In the genomic region with DNA sequence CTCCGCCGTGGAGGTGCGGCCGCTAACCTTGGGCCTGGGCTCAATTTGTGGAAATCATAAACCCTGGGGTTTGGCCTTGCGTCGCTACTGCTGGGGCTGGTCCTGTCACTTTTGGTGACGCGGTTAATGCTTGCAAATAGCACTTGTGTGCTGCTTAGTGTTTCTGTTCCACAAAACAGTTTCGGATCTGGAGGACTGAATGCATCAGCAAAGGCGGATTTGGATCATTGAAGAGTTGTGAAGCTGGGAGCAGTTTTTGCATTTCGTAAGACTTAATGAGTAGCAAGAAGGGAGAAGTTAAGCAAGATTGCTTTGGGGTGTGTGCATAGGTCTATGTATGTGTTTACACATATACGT, we compare ENCODE assay signal across 8 mouse cellular contexts. TPM values are rescaled to one million over a fixed set of nuclear protein-coding genes. Genes with fewer than 3 reads are reported as not detected.
DNase-seq lines count a peak whose midpoint lies in the region; ATAC-seq and TF ChIP-seq lines count a peak whose summit lies in the region.

No protein-coding gene starts in this region.

- peak overlapping the region; percentile 80 for H3K4me3 ChIP-seq in kidney, adult 2 months (ENCODE audit: insufficient read depth, low read depth, low read length)
- H3K4me3 ChIP-seq in E14TG2a.4 (replicated peaks; ENCODE audit: low read length) (peak overlapping the region; percentile 96), macrophage (ENCODE audit: inconsistent target) (peak overlapping the region; percentile 34)
- peak overlapping the region; percentile 98 for H3K4me3 ChIP-seq in hindbrain, postnatal 0 days (ENCODE audit: low read length)

- ATAC-seq in hindbrain, postnatal 0 days: no peak
- ATAC-seq in activated CD4-positive, CD25-positive, alpha-beta regulatory T cell, adult 4 months: no peak

- H3K27ac ChIP-seq in kidney, adult 2 months (ENCODE audit: insufficient read depth, low read depth, low read length): peak overlapping the region; percentile 74; the same call in 1 of the 2 replicates
- H3K27ac ChIP-seq in hindbrain, postnatal 0 days: peak overlapping the region; percentile 99
- peak overlapping the region; percentile 46 for H3K27ac ChIP-seq in macrophage

- H3K9me3 ChIP-seq in E14TG2a.4 (ENCODE audit: low read length): no peaks in the 10 kb centered on the region
- H3K9me3 ChIP-seq in hindbrain, postnatal 0 days (ENCODE audit: low read length): no peaks in the 10 kb centered on the region

- H3K4me2 ChIP-seq in hindbrain, postnatal 0 days (ENCODE audit: low read depth, low read length): peak overlapping the region; percentile 70

- no peak for DNase-seq in kidney, adult 2 months
- DNase-seq in kidney, postnatal 4 days: no peak
- peak; percentile 87 for DNase-seq in fat pad, adult 2 months (ENCODE audit: extremely low read depth, low read depth, low spot score)
- peak; percentile 58 for DNase-seq in hindbrain, postnatal 0 days (ENCODE audit: low spot score)
- peak; percentile 43 for DNase-seq in telencephalon, adult 2 months (ENCODE audit: low read depth, low spot score)

- peak overlapping the region; percentile 99 for H3K9ac ChIP-seq in hindbrain, postnatal 0 days (replicated peaks; ENCODE audit: low read length)

- WGBS in kidney, adult 2 months: 3% methylated on average over 12 of the region's 12 CpGs
- WGBS in hindbrain, postnatal 0 days: 3% methylated on average over 12 of the region's 12 CpGs
- WGBS in macrophage (ENCODE audit: missing documents): 0% methylated on average over 8 of the region's 12 CpGs

- H3K4me1 ChIP-seq in kidney, adult 2 months (ENCODE audit: control insufficient read depth, insufficient read depth, low read length): peaks cover 10% of the 10 kb centered on the region; the same call in 1 of the 2 replicates
- peaks cover 27% of the 10 kb centered on the region for H3K4me1 ChIP-seq in E14TG2a.4 (replicated peaks; ENCODE audit: low read depth, low read length)
- H3K4me1 ChIP-seq in hindbrain, postnatal 0 days (ENCODE audit: insufficient read depth, low read length): peaks cover 18% of the 10 kb centered on the region; the same call in 1 of the 2 replicates

- H3K27me3 ChIP-seq in kidney, adult 2 months (replicated peaks; ENCODE audit: control insufficient read depth, insufficient read depth, low read length): no peaks in the 10 kb centered on the region
- H3K27me3 ChIP-seq in E14TG2a.4 (ENCODE audit: insufficient read depth, low read length): 0 out of 2 replicates have a peak, but pooled peaks cover 6% of the 10 kb centered on the region
- no peaks in the 10 kb centered on the region for H3K27me3 ChIP-seq in hindbrain, postnatal 0 days (ENCODE audit: insufficient read depth, low read length)

- no peak for TF ChIP-seq CTCF in kidney, adult 2 months (conservative IDR thresholded peaks at IDR 0.05; ENCODE audit: insufficient read depth, insufficient read length, low read depth, low read length)
- TF ChIP-seq CTCF in E14TG2a.4 (conservative IDR thresholded peaks at IDR 0.05; ENCODE audit: low read length): no peak
- TF ChIP-seq CTCF in hindbrain, postnatal 0 days (IDR thresholded peaks at IDR 0.05; ENCODE audit: low read depth): no peak

- no peaks in the 10 kb centered on the region for H3K36me3 ChIP-seq in kidney, adult 2 months (ENCODE audit: control insufficient read depth, insufficient read depth, low read length)
- H3K36me3 ChIP-seq in E14TG2a.4 (ENCODE audit: insufficient read depth, low read length) (0 out of 2 replicates have a peak, but pooled peaks cover 2% of the 10 kb centered on the region), macrophage (ENCODE audit: inconsistent target) (no peaks in the 10 kb centered on the region)
- no peaks in the 10 kb centered on the region for H3K36me3 ChIP-seq in hindbrain, postnatal 0 days (ENCODE audit: insufficient read depth, low read length)

- peaks cover 46% of the 10 kb centered on the region for H3K79me2 ChIP-seq in macrophage (ENCODE audit: inconsistent target)

- no peak for TF ChIP-seq POLR2A in kidney, adult 2 months (IDR thresholded peaks at IDR 0.05; ENCODE audit: low read depth, low read length)

RNA-seq across cellular contexts. Expression of gene Fam117b, which starts 1.0 kb away (rescaled TPM):
- 11.5 and 11.9 TPM in 2 replicates for polyA plus RNA-seq in kidney, adult 2 months (2012; rRNA removed)
- 44.5 and 53.0 TPM in 2 replicates for total RNA-seq in hindbrain, postnatal 0 days (2014; rRNA removed)
- polyA plus RNA-seq in hindbrain, postnatal 0 days (2015; fragmentation: Nextera tagmentation; extraction: Ambion mirVana): 26.1 and 30.1 TPM in 2 replicates
- total RNA-seq in macrophage (2018; cell fraction: chromatin; rRNA removed): 10 to 100 TPM in 20 of 26 experiments, 1 to 10 TPM in 6; 2.3 to 65.9 (median 19.1) TPM
- 10 to 100 TPM; 11.6 to 24.5 (median 17.4) TPM for total RNA-seq in macrophage (2018; cell fraction: cytosol; rRNA removed)
- total RNA-seq in macrophage (2018; cell fraction: nucleus; rRNA removed): 10 to 100 TPM in 20 of 26 experiments, 1 to 10 TPM in 6; 7.5 to 62.5 (median 19.6) TPM
- polyA plus RNA-seq in macrophage (2018): 12.7 to 13.7 TPM (median 12.8 TPM) in 3 replicates
- 10 to 100 TPM; 14.9 to 17.4 TPM for polyA plus RNA-seq in activated CD4-positive, CD25-positive, alpha-beta regulatory T cell, adult 4 months (2017; shearing (Covaris generic))

Comparison
In these comparisons a context has a peak if more than half of its experiments do, and no peak if none do; other contexts are left out.
1. DNase-seq: peak in fat pad, adult 2 months (single experiment), hindbrain, postnatal 0 days (single experiment) and telencephalon, adult 2 months (single experiment); none in kidney, adult 2 months (single experiment) and kidney, postnatal 4 days (0 of 2).
2. H3K27ac ChIP-seq: peak in every context shown above with its lines; median percentile 99 in hindbrain, postnatal 0 days; 74 in kidney, adult 2 months; 46 in macrophage.
3. H3K4me3 ChIP-seq: peak in every context shown above with its lines; median percentile 98 in hindbrain, postnatal 0 days; 96 in E14TG2a.4; 80 in kidney, adult 2 months; 34 in macrophage.